Mouse (Mus musculus) lung, postnatal 36 days (tissue): ENCODE measurements around the gene Insm2.
"Not testable (repeated sequence)": the region's sequence is repeated elsewhere in the genome, so short reads cannot be mapped to it uniquely, and the experiment has no call there.

Experiments used
- DNase-seq: peaks from one replicate; pipeline ENCODE4 v3.0.0; 2022; ENCODE audit warnings: mixed read lengths

Insm2 gene

GRCm38 (mm10) chr12:55598887-55599561, at the start of gene Insm2:
Insm2 (plus strand) TSS chr12:55599427.
- DNase-seq = no peak

GRCm38 (mm10) chr12:55554901-55555300, 44.3 kb upstream of the Insm2 start:
- DNase-seq = not testable (repeated sequence)

GRCm38 (mm10) chr12:55557866-55558265, 41.4 kb upstream of the Insm2 start:
- no peak for DNase-seq

- no peak for DNase-seq
Measured at GRCm38 (mm10) chr12:55559184-55559855, 39.9 kb upstream of the Insm2 start.

GRCm38 (mm10) chr12:55560025-55560690, 39.1 kb upstream of the Insm2 start:
- DNase-seq = peak; percentile 39

GRCm38 (mm10) chr12:55563742-55564141, 35.5 kb upstream of the Insm2 start:
- no peak for DNase-seq

GRCm38 (mm10) chr12:55564187-55564963, 34.9 kb upstream of the Insm2 start:
- no peak for DNase-seq

- no peak for DNase-seq
Measured at GRCm38 (mm10) chr12:55565206-55565605, 34.0 kb upstream of the Insm2 start, which contains the start of gene Aldoart2. Aldoart2 (plus strand) TSS chr12:55565239.

- DNase-seq = no peak
Measured at GRCm38 (mm10) chr12:55565867-55566266, 33.4 kb upstream of the Insm2 start.

GRCm38 (mm10) chr12:55566837-55567236, 32.4 kb upstream of the Insm2 start:
- no peak for DNase-seq

- DNase-seq = no peak
Measured at GRCm38 (mm10) chr12:55568466-55568865, 30.8 kb upstream of the Insm2 start.

- DNase-seq = peak; percentile 43
Measured at GRCm38 (mm10) chr12:55569676-55570075, 29.6 kb upstream of the Insm2 start.

- no peak for DNase-seq
Measured at GRCm38 (mm10) chr12:55570646-55571045, 28.6 kb upstream of the Insm2 start.

- DNase-seq = no peak
Measured at GRCm38 (mm10) chr12:55571181-55571580, 28.0 kb upstream of the Insm2 start.

GRCm38 (mm10) chr12:55571661-55572060, 27.6 kb upstream of the Insm2 start:
- peak; percentile 6 for DNase-seq

- DNase-seq = no peak
Measured at GRCm38 (mm10) chr12:55573089-55573488, 26.1 kb upstream of the Insm2 start.

- peak; percentile 23 for DNase-seq
Measured at GRCm38 (mm10) chr12:55573794-55574193, 25.4 kb upstream of the Insm2 start.

- not testable (repeated sequence) for DNase-seq
Measured at GRCm38 (mm10) chr12:55586936-55587335, 12.3 kb upstream of the Insm2 start.

- no peak for DNase-seq
Measured at GRCm38 (mm10) chr12:55598537-55598886, 715 bp upstream of the Insm2 start.

- peak; percentile 51 for DNase-seq
Measured at GRCm38 (mm10) chr12:55599639-55600502, 644 bp downstream of the Insm2 start.

- DNase-seq = no peak
Measured at GRCm38 (mm10) chr12:55600503-55600994, 1.3 kb downstream of the Insm2 start.

GRCm38 (mm10) chr12:55604411-55604810, 5.2 kb downstream of the Insm2 start:
- no peak for DNase-seq
